Mouse (Mus musculus) neural tube, embryonic 15.5 days (tissue): Measurements from ENCODE around the gene Mcm3. TPM values are rescaled to one million over a fixed set of nuclear protein-coding genes. Genes with fewer than 3 reads are reported as not detected.

ENCODE experiments used
- ATAC-seq: fragments of 200-750 bp; cut with Nextera tagmentation; 2 replicates; pipeline ENCODE4 v1.8.0; 2017; ENCODE audit warnings: mild to moderate bottlenecking, moderate TSS enrichment, moderate library complexity; ENCODE audit not compliant: low FRiP score
- H3K27ac ChIP-seq: fragments of 300-500 bp; sonication (generic); replicated peaks from 2 replicates; pipeline ENCODE4 v1.5.1; 2015; ENCODE audit warnings: mild to moderate bottlenecking, inconsistent platforms
- H3K27me3 ChIP-seq: fragments of 300-500 bp; sonication (generic); replicated peaks from 2 replicates; pipeline ENCODE4 v1.6.1; 2015; ENCODE audit warnings: inconsistent platforms
- H3K36me3 ChIP-seq: fragments of 300-500 bp; sonication (generic); 2 replicates; pipeline ENCODE4 v1.6.1; 2015; ENCODE audit warnings: inconsistent platforms
- H3K4me1 ChIP-seq: fragments of 300-500 bp; sonication (generic); 2 replicates; pipeline ENCODE4 v1.6.1; 2015; ENCODE audit warnings: inconsistent platforms
- H3K4me2 ChIP-seq: fragments of 300-500 bp; sonication (generic); 2 replicates; pipeline ENCODE4 v1.6.1; 2015; ENCODE audit warnings: inconsistent platforms, mild to moderate bottlenecking, moderate library complexity
- H3K4me3 ChIP-seq: fragments of 300-500 bp; sonication (generic); replicated peaks from 2 replicates; pipeline ENCODE4 v1.5.1; 2015; ENCODE audit warnings: mild to moderate bottlenecking, inconsistent platforms
- H3K9ac ChIP-seq: fragments of 300-500 bp; sonication (generic); replicated peaks from 2 replicates; pipeline ENCODE4 v1.6.1; 2015; ENCODE audit warnings: mild to moderate bottlenecking, inconsistent platforms
- H3K9me3 ChIP-seq: fragments of 300-500 bp; sonication (generic); replicated peaks from 2 replicates; pipeline ENCODE4 v1.6.1; 2016; ENCODE audit warnings: inconsistent platforms
- WGBS: fragments of 180-500 bp; shearing (Covaris S2); methylation state at CpG from one replicate; pipeline ENCODE4 v1.1.7; 2015; ENCODE audit warnings: mixed read lengths; 5-methylcytosine and 5-hydroxymethylcytosine counted together
- polyA plus RNA-seq: library from polyadenylated mRNA; unstranded; fragments of >200 nt; fragmentation: Nextera tagmentation; extraction: Ambion mirVana; gene quantifications from 2 replicates; pipeline ENCODE4 v1.2.1, GENCODE M21; 2015

Gene Mcm3
- polyA plus RNA-seq, result 14.2 and 47.0 TPM in 2 replicates

DNA sequence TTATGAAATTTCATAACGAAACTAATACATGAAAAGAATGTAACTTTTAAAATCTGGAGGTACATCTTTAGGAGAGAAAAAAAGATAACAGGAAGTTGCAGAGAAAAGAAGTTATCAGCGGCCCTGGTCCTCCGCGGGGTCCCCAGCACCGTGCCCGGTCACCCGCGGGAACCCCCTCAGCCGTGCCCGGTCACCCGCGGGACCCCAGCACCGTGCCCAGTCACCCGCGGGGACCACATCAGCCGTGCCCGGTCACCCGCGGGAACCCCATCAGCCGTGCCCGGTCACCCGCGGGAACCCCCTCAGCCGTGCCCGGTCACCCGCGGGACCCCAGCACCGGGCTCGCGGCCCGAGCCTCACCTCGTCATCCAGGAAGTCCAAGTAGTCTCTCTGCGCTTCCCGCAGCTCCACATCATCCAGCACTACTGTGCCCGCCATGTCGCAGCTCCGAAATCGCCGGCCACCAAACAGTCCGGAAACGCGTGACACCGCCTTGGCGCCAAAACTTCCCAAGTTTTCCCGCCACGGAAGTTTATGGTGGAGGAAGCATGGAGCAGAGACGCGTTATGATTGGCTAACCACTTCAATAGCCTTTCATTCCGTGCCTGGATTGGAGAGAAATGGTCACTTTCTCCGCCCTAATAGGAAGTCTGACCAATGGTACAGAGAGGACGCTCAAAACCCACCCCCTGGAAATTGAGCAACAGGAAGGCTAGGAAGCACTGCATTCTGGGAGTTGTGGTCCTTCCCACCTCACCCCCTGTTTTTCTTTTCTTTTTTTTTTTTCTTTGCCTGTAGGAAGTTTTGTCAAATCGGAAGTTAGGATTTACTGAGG lies at the start of gene Mcm3:
Gene Mcm3 (minus strand): TSS at position 542 of the 835 bp plus-strand sequence.
- Histone ChIP-seq H3K27me3 (no peaks in the 10 kb centered on the region), H3K27ac (no peak within 1 kb of the TSS), H3K36me3 (no peaks in the 10 kb centered on the region), H3K4me3 (peak within 1 kb of the TSS; percentile 62), H3K4me2 (peak within 1 kb of the TSS; percentile 92), H3K9me3 (no peaks in the 10 kb centered on the region), H3K4me1 (peaks cover 5% of the 10 kb centered on the region), H3K9ac (peak within 1 kb of the TSS; percentile 36; the same call in 1 of the 2 replicates)
- peak; percentile 100 for ATAC-seq
- under 1% methylated on average over 52 of the region's 52 CpGs for WGBS

DNA sequence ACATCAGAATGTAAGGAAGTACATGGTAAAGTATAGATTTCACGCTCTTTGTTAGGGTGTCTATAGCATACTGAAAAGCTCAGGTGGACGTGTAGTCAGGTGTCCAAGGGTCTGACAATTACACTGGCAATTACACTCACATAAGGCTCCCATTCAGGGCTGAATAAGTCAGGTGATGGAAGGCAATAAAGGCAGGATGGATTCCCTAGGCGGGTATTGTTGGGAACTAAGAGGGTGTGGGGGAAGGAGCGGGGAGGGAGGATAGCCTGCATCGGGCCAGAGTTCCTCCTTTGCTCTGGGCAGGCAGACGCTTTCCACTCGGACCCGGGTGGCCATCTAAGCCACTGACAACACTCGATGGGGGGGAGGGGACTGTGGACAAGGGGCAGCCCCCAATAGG lies 47.9 kb upstream of the Mcm3 start:
- WGBS, result 16% methylated on average over 9 of the region's 9 CpGs
- no peaks in the 10 kb centered on the region for H3K36me3 ChIP-seq
- no peaks in the 10 kb centered on the region for H3K27me3 ChIP-seq
- no peak overlapping the region for H3K4me2 ChIP-seq
- H3K27ac ChIP-seq, result peak overlapping the region; percentile 48; the same call in 1 of the 2 replicates
- H3K9me3 ChIP-seq, result no peaks in the 10 kb centered on the region
- H3K9ac ChIP-seq, result no peak overlapping the region
- peak; percentile 51; the same call in 1 of the 2 replicates for ATAC-seq
- H3K4me3 ChIP-seq, result no peak overlapping the region
- peaks cover 8% of the 10 kb centered on the region; the same call in 1 of the 2 replicates for H3K4me1 ChIP-seq

DNA sequence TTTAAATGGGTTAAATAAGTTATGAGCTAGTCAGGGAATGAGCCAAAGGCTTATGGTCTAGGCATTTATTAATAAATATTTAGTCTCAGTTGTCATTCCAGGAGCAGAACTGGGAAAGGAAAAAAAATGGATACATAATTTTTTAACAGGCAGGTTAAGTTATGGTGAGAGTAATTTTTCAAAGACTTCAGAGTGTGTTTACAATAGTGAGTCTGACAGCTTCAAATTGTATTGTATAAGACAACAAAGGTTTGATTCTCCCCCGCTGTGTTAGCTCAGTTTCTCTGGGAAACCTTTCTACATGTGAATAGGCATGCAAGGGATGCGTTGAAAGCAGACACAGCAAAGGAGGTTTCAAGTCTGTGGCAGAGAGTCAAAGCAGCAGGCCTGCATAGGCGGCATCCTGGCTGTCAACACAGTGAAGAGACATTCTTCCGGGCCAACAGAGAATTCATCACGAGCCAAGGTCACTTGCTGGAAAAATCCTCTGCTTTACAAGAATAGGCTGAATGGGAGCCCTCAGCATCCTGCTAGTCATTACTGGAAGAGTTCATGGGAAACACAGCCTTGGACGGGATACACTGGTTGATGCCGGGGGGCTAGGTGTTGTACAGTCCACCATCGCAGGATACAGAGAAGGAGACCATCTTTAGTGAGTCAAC lies 47.3 kb upstream of the Mcm3 start:
- Histone ChIP-seq H3K9me3 (no peaks in the 10 kb centered on the region), H3K4me3 (no peak overlapping the region), H3K27ac (peak overlapping the region; percentile 48; the same call in 1 of the 2 replicates), H3K9ac (no peak overlapping the region), H3K27me3 (no peaks in the 10 kb centered on the region), H3K36me3 (no peaks in the 10 kb centered on the region), H3K4me2 (no peak overlapping the region), H3K4me1 (peaks cover 8% of the 10 kb centered on the region; the same call in 1 of the 2 replicates)
- peak; percentile 79 for ATAC-seq
- WGBS, result 16% methylated on average over 8 of the region's 8 CpGs

DNA sequence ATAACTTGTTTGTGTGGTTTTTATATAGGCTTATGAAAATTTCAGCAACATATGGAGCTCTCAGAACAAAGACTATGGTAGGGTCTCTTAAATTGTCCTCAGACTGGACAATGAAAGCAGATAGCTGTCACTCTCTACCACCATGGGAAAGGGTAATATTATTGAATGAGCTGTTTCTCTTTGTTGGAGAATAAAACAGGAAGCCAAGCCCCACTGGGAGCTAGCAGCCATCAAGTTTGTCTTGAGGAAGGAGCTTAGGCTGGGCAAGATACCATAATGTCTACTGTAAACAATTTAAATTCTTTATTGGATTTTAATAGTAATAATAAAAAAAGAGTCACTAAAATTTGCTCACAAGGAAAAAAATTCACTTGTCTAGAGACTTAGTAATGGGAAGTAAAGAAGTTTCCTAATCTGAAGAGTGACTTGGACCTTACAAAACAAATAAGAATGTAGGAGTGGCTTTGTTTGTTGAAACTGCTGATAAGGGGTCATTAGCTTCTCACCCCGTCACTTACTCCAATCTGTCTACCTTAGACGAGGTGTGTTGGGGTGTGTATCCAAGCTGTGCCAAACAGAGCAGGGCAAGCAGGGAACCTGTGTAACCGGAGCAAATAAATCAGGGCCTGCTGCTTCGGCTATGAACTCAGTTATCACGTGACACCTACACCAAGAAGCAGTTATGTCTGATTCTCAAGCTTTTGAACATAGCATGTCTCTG lies 43.5 kb upstream of the Mcm3 start:
- H3K36me3 ChIP-seq, result no peaks in the 10 kb centered on the region
- H3K4me2 ChIP-seq, result no peak overlapping the region
- WGBS, result 68% methylated on average over 5 of the region's 5 CpGs
- no peak overlapping the region for H3K4me3 ChIP-seq
- no peak overlapping the region for H3K9ac ChIP-seq
- H3K4me1 ChIP-seq, result peaks cover 8% of the 10 kb centered on the region; the same call in 1 of the 2 replicates
- no peak overlapping the region for H3K27ac ChIP-seq
- H3K27me3 ChIP-seq, result no peaks in the 10 kb centered on the region
- no peak for ATAC-seq
- no peaks in the 10 kb centered on the region for H3K9me3 ChIP-seq

DNA sequence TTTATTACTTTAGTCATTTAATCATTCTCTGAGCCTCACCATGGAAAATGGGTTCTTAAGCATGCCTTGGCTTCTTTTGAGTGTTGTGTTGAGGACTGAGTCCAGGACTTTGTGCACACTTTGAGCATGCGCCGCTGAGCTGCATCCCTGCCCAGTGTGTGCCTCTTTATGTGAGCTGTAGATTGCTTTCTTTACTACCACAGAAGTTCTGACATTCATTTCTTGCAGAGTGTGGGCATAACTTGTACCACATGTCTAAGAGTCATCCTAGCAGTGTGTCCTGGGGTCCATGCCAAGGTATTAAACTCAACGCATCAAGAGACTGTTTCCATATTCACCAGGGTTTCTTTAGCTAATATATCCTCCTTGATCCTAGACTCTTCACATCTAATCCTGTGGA lies 41.8 kb upstream of the Mcm3 start:
- no peak overlapping the region for H3K27ac ChIP-seq
- no peaks in the 10 kb centered on the region for H3K36me3 ChIP-seq
- H3K27me3 ChIP-seq, result no peaks in the 10 kb centered on the region
- H3K4me2 ChIP-seq, result no peak overlapping the region
- H3K4me3 ChIP-seq, result no peak overlapping the region
- WGBS, result 84% methylated on average over 3 of the region's 3 CpGs
- H3K9ac ChIP-seq, result no peak overlapping the region
- ATAC-seq, result no peak
- no peaks in the 10 kb centered on the region for H3K9me3 ChIP-seq
- H3K4me1 ChIP-seq, result 0 out of 2 replicates have a peak, but pooled peaks cover under 1% of the 10 kb centered on the region

DNA sequence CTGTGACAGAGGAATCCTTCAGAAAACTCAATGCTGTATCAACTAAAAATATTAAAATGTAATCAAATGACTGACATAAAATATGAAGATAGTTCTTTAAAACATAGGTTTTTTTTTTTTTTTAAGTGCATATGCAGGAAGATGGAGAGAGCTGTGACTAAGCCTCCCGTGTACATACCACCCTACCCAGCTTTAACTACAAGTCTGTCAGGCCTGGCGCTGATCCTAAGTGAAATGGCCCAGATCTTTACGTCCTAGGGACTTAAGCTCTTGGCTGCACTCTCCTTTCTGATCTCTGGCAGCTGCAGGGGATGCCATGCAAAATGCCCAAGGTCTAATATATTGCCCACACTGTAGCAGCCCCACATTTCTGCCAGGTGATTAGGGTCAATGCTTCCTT lies 40.7 kb upstream of the Mcm3 start:
- 79% methylated on average over 3 of the region's 3 CpGs for WGBS
- no peak overlapping the region for H3K27ac ChIP-seq
- H3K36me3 ChIP-seq, result no peaks in the 10 kb centered on the region
- ATAC-seq, result no peak
- H3K27me3 ChIP-seq, result no peaks in the 10 kb centered on the region
- H3K4me3 ChIP-seq, result no peak overlapping the region
- no peak overlapping the region for H3K9ac ChIP-seq
- H3K4me2 ChIP-seq, result no peak overlapping the region
- no peaks in the 10 kb centered on the region for H3K4me1 ChIP-seq
- no peaks in the 10 kb centered on the region for H3K9me3 ChIP-seq

DNA sequence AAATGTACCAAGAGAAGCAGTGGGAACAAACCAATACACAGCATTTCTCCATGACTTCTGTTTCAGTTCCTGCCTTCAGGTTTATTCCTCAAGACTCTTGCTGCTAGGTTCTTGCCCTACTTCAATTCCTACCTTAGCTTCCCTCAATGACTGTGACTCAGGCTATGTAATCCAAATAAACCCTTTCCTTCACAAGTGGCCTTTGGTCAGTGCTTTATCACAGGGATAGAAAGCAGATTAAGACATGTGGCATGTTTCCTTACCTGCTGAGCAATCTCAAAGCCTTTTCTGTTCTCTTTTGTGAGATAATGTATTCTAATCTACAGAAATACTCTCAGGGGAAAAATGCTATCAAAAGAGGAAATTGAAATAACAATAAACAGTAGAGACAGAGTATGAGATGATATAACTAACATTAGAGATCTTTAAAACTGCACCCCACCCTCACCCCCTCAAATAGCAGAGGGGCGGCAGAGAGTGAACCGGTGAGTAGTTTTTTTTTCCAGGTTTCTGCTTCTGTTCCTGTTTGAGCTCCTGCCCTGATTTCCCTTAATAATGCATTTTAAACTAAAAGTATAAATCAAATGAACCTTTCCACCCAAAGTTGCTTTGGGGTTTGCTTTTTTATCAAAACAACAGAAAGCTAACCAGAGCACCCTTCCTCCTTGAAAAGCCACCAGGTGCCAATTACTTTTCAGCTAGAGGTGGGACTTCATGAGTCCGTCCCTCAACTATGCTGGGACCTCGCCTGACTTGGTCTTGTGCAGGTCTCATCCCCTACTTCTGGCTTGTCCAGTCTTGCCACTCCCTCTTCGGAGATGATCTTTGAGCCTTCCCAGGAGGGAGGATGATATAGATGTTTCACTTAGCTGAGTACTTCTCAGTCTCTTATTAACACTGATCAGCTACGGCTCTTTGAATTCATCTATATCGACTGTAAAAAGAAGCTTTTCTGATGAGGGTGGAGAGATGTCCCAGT lies 37.1 kb upstream of the Mcm3 start:
- Histone ChIP-seq H3K4me3 (no peak overlapping the region), H3K27ac (no peak overlapping the region), H3K36me3 (no peaks in the 10 kb centered on the region), H3K4me2 (no peak overlapping the region), H3K27me3 (no peaks in the 10 kb centered on the region), H3K4me1 (no peaks in the 10 kb centered on the region), H3K9ac (no peak overlapping the region), H3K9me3 (no peaks in the 10 kb centered on the region)
- ATAC-seq, result no peak
- WGBS, result 88% methylated on average over 7 of the region's 7 CpGs

DNA sequence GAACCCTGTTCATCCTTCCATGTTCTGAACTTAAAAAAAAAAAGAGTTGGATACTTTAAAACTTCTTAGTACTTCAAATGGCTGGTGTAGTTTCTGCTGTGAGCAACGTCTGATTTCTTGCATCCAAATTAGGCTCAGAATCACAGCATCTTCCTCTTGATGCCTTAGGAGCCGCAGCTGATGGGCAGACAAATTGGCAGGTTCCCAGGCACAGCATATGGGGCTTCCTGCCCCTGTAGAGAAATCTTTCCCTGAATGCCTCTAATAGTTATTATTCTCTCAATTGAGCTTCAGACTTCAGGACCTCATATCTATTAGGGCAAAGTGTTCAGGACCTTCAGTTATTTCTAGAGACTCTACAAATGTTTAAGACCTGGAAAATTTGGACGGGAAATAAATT lies 19.8 kb upstream of the Mcm3 start:
- Histone ChIP-seq H3K27ac (no peak overlapping the region), H3K9me3 (no peaks in the 10 kb centered on the region), H3K36me3 (no peaks in the 10 kb centered on the region), H3K9ac (no peak overlapping the region), H3K4me3 (no peak overlapping the region), H3K4me1 (no peaks in the 10 kb centered on the region), H3K27me3 (no peaks in the 10 kb centered on the region), H3K4me2 (no peak overlapping the region)
- ATAC-seq, result no peak
- 66% methylated on average over 3 of the region's 3 CpGs for WGBS

DNA sequence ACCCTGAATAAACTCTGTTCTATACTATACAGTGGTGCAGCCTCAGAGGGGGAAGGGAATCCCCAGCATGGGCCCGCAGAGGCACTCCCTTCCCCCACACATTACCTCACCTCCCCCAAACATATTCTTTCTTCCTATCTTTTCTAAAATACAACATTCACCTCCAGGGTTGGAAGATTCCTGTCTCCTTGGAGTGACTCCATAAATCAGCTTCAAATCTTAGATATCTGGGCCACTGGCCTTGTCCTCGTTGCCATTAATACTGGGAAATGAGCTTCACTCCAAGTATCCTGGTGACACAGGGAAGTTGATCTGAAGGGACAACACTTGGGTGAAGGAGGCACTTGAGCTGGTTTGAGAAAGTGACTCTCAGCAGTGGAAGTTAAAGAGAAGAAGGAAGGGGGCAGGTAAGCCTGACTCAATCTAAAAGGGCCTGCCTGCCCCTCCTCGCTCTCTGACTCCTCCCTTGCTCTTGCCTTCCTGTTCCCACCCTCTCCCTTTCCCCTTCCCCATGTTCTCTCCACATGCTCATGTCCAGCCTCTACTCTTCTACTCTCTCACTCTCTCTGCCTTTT lies 16.5 kb upstream of the Mcm3 start:
- no peak overlapping the region for H3K9ac ChIP-seq
- H3K36me3 ChIP-seq, result no peaks in the 10 kb centered on the region
- no peak overlapping the region for H3K4me3 ChIP-seq
- no peaks in the 10 kb centered on the region for H3K4me1 ChIP-seq
- WGBS, result 92% methylated on average over 3 of the region's 3 CpGs
- no peak for ATAC-seq
- H3K9me3 ChIP-seq, result no peaks in the 10 kb centered on the region
- no peak overlapping the region for H3K4me2 ChIP-seq
- H3K27me3 ChIP-seq, result no peaks in the 10 kb centered on the region
- H3K27ac ChIP-seq, result no peak overlapping the region

DNA sequence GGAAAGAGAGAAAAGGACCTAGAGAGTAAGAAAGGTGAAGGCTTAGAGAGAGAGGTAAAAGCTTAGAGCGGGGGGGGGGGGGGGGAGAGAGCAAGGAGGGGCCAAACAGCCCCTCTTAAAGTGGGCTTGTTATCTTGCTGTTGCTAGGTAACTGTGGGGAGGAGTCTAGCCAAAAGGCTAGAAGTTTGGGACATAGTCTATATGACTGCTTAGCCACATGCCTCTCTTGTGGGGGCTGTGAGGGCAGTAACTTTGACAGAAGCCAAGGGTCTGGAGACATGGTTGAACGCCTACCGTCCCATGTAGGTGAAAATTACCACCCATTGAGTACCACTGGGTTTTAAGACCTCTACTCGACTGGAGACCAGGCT lies 13.0 kb upstream of the Mcm3 start:
- H3K4me3 ChIP-seq, result no peak overlapping the region
- H3K27ac ChIP-seq, result no peak overlapping the region
- no peaks in the 10 kb centered on the region for H3K4me1 ChIP-seq
- no peaks in the 10 kb centered on the region for H3K36me3 ChIP-seq
- no peaks in the 10 kb centered on the region for H3K27me3 ChIP-seq
- no peak for ATAC-seq
- H3K4me2 ChIP-seq, result no peak overlapping the region
- no peaks in the 10 kb centered on the region for H3K9me3 ChIP-seq
- no peak overlapping the region for H3K9ac ChIP-seq
- 88% methylated on average over 3 of the region's 4 CpGs for WGBS
